ENCODE assay signal across 7 mouse cellular contexts in genomic region chr4:45473129-45473528, GRCm38 (mm10). TPM values are rescaled to one million over a fixed set of nuclear protein-coding genes. Genes with fewer than 3 reads are reported as not detected.
DNase-seq lines count a peak whose midpoint lies in the region.

No protein-coding gene starts in this region.

- H3K4me1 ChIP-seq in hindbrain, embryonic 10.5 days (replicated peaks): peaks cover 80% of the 10 kb centered on the region

- 0 out of 2 replicates have a peak, but pooled peaks cover 8% of the 10 kb centered on the region for H3K36me3 ChIP-seq in hindbrain, embryonic 10.5 days

- peak overlapping the region; percentile 79 for H3K27ac ChIP-seq in hindbrain, embryonic 10.5 days

- H3K27me3 ChIP-seq in hindbrain, embryonic 10.5 days (ENCODE audit: insufficient read depth, poor library complexity, severe bottlenecking): no peaks in the 10 kb centered on the region

- no peak overlapping the region for H3K4me3 ChIP-seq in hindbrain, embryonic 10.5 days

- peak; percentile 94 for DNase-seq in Muller cell, postnatal 12 days (ENCODE audit: inconsistent ontology term)
- DNase-seq in adrenal gland, postnatal 25 days: peak; percentile 84
- peak; percentile 79 to 85 for DNase-seq in frontal cortex, postnatal 36 days (ENCODE audit: low spot score in 2 of 2)
- peak; percentile 45 for DNase-seq in hindbrain, embryonic 10.5 days (ENCODE audit: low spot score)
- DNase-seq in layer of hippocampus, adult 9-11 months: peak; percentile 92
- DNase-seq in lung, postnatal 36 days: peak; percentile 89
- peak; percentile 78 for DNase-seq in right cerebral cortex, postnatal 4 days

- peaks cover 8% of the 10 kb centered on the region; the same call in 1 of the 2 replicates for H3K9me3 ChIP-seq in hindbrain, embryonic 10.5 days

- 39% methylated on average over 11 of the region's 11 CpGs for WGBS in hindbrain, embryonic 10.5 days

RNA-seq across cellular contexts. Expression of gene Shb, which starts 59.1 kb away (rescaled TPM):
- total RNA-seq in adrenal gland, postnatal 25 days (2021): 88.4 and 94.4 TPM in 2 replicates
- polyA plus RNA-seq in hindbrain, embryonic 10.5 days (2016; fragmentation: Nextera tagmentation; extraction: Ambion mirVana): 3.2 and 3.7 TPM in 2 replicates
